Mouse (Mus musculus) forebrain, embryonic 14.5 days (tissue): ENCODE results near the gene Grm4. TPM values are rescaled to one million over a fixed set of nuclear protein-coding genes. Genes with fewer than 3 reads are reported as not detected.

Experiments
- ATAC-seq: fragments of 200-750 bp; cut with Nextera tagmentation; 2 replicates; pipeline ENCODE4 v1.8.0; 2017; ENCODE audit warnings: mild to moderate bottlenecking, moderate library complexity
- DNase-seq: peaks from one replicate; pipeline ENCODE4 v3.0.0-alpha.2; 2015; ENCODE audit warnings: low spot score
- H3K27ac ChIP-seq: fragments of 300-500 bp; sonication (generic); 2 replicates; pipeline ENCODE4 v1.5.1; 2014; ENCODE audit warnings: low read depth, mild to moderate bottlenecking, control low read depth, low read length, moderate library complexity
- H3K27me3 ChIP-seq: fragments of 300-500 bp; sonication (generic); replicated peaks from 2 replicates; pipeline ENCODE4 v1.6.1; 2014; ENCODE audit warnings: low read length, control low read depth, mixed read lengths; ENCODE audit not compliant: control insufficient read depth, insufficient read depth
- H3K36me3 ChIP-seq: fragments of 300-500 bp; sonication (generic); 2 replicates; pipeline ENCODE4 v1.6.1; 2014; ENCODE audit warnings: low read length, control low read depth; ENCODE audit not compliant: control insufficient read depth, insufficient read depth
- H3K4me1 ChIP-seq: fragments of 300-500 bp; sonication (generic); 2 replicates; pipeline ENCODE4 v1.6.1; 2014; ENCODE audit warnings: antibody characterized with exemption, low read length, control low read depth; ENCODE audit not compliant: control insufficient read depth, insufficient read depth
- H3K4me2 ChIP-seq: fragments of 300-500 bp; sonication (generic); 2 replicates; pipeline ENCODE4 v1.6.1; 2014; ENCODE audit warnings: mild to moderate bottlenecking, control low read depth, low read length
- H3K4me3 ChIP-seq: fragments of 300-500 bp; sonication (generic); 2 replicates; pipeline ENCODE4 v1.5.1; 2014; ENCODE audit warnings: low read depth, low read length, control low read depth
- H3K9ac ChIP-seq: fragments of 300-500 bp; sonication (generic); 2 replicates; pipeline ENCODE4 v1.6.1; 2014; ENCODE audit warnings: mild to moderate bottlenecking, low read length, control low read depth, moderate library complexity
- H3K9me3 ChIP-seq: fragments of 300-500 bp; sonication (generic); replicated peaks from 2 replicates; pipeline ENCODE4 v1.6.1; 2016; ENCODE audit warnings: low read length, control low read depth, mixed read lengths; ENCODE audit not compliant: control insufficient read depth
- WGBS: fragments of 180-500 bp; shearing (Covaris S2); extraction: QIAGEN DNeasy Blood & Tissue Kit; methylation state at CpG from one replicate; pipeline ENCODE4 v1.1.7; 2014; 5-methylcytosine and 5-hydroxymethylcytosine counted together
- polyA plus RNA-seq: library from polyadenylated mRNA; unstranded; fragments of >200 nt; fragmentation: Nextera tagmentation; extraction: Ambion mirVana; gene quantifications from 2 replicates; pipeline ENCODE4 v1.2.1, GENCODE M21; 2014

Grm4 gene
- polyA plus RNA-seq, 1 experiment from 2014 or later: 2.0 TPM

GRCm38 (mm10) chr17:27554062-27554960, 33.1 kb upstream of the Grm4 start:
- WGBS: 45% methylated on average over 20 of the region's 20 CpGs
- 0 out of 2 replicates have a peak overlapping the region, but pooled peaks have one; percentile 94 for H3K27ac ChIP-seq
- peak overlapping the region; percentile 51; the same call in 1 of the 2 replicates for H3K9ac ChIP-seq
- no peak for ATAC-seq
- H3K4me3 ChIP-seq: 0 out of 2 replicates have a peak overlapping the region, but pooled peaks have one; percentile 81
- peaks cover 18% of the 10 kb centered on the region for H3K4me1 ChIP-seq
- H3K36me3 ChIP-seq: no peaks in the 10 kb centered on the region
- H3K9me3 ChIP-seq: no peaks in the 10 kb centered on the region
- DNase-seq: no peak
- peak overlapping the region; percentile 90 for H3K4me2 ChIP-seq
- H3K27me3 ChIP-seq: no peaks in the 10 kb centered on the region

GRCm38 (mm10) chr17:27552215-27553201, 31.3 kb upstream of the Grm4 start:
- Histone ChIP-seq H3K36me3 (no peaks in the 10 kb centered on the region), H3K4me3 (no peak overlapping the region), H3K9me3 (no peaks in the 10 kb centered on the region), H3K27me3 (no peaks in the 10 kb centered on the region), H3K27ac (no peak overlapping the region), H3K4me1 (peaks cover 10% of the 10 kb centered on the region), H3K4me2 (no peak overlapping the region), H3K9ac (no peak overlapping the region)
- 81% methylated on average over 23 of the region's 23 CpGs for WGBS
- ATAC-seq (no peak), DNase-seq (no peak)

GRCm38 (mm10) chr17:27551393-27551940, 30.3 kb upstream of the Grm4 start:
- H3K4me3 ChIP-seq: no peak overlapping the region
- peaks cover 10% of the 10 kb centered on the region for H3K4me1 ChIP-seq
- 58% methylated on average over 10 of the region's 10 CpGs for WGBS
- H3K27me3 ChIP-seq: no peaks in the 10 kb centered on the region
- no peaks in the 10 kb centered on the region for H3K9me3 ChIP-seq
- no peaks in the 10 kb centered on the region for H3K36me3 ChIP-seq
- no peak overlapping the region for H3K9ac ChIP-seq
- no peak overlapping the region for H3K4me2 ChIP-seq
- ATAC-seq (no peak), DNase-seq (no peak)
- no peak overlapping the region for H3K27ac ChIP-seq

DNA sequence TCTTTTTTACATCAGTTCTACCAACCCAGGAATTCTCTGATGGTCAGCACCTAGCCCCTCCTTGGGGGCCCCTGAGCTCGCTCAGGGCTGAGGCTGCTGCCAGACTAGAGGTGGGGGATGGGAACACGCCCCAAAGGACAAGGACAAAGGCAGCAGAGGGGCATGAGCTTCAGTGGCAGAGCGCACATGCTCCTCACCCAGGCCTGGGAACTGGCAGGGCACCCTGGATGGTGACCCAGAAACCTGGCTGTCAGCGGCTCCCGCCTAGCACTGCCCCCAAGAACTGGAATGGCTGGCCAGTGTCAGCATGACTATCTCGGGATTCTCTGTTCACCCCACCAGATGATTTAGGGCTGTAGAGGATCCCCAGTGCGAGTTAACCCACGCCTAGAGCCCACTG, 28.0 kb upstream of the Grm4 start:
- H3K36me3 ChIP-seq: no peaks in the 10 kb centered on the region
- peak; percentile 54; the same call in 1 of the 2 replicates for ATAC-seq
- peak; percentile 20 for DNase-seq
- H3K4me1 ChIP-seq: peaks cover 7% of the 10 kb centered on the region
- WGBS: 37% methylated on average over 8 of the region's 8 CpGs
- H3K9me3 ChIP-seq: no peaks in the 10 kb centered on the region
- H3K27me3 ChIP-seq: no peaks in the 10 kb centered on the region
- H3K9ac ChIP-seq: 0 out of 2 replicates have a peak overlapping the region, but pooled peaks have one; percentile 13
- H3K27ac ChIP-seq: no peak overlapping the region
- no peak overlapping the region for H3K4me3 ChIP-seq
- H3K4me2 ChIP-seq: no peak overlapping the region

DNA sequence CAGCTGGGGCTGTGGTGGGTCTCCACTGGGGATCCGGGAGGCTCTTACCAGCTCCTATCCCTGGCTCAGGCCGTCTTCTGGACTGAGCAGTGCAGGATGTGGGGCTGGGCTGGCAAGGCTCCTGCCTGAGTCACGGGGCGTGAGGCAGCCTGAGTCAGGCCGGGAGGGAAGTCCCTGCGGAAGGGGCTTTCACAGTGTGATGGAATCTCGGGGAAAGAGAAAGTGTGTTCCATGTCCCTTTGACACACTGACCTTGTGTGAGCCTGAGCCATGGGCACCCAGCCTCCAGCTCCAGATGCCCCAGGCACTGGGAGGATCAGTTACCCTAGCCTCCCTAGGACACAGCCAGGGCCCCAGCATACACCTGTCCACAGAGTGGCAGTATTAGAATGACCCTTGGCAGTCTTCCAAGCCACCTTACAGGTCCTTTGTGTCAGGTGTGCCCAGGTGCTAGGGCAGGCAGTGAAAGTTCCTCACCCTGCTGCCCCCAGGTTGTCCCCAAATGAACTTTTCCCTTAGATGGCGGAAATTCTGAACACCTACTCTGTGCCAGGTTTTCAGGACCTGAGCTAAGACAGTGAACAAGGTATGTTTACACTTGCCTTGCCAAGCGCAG, 26.2 kb upstream of the Grm4 start:
- ATAC-seq (no peak), DNase-seq (no peak)
- no peak overlapping the region for H3K4me2 ChIP-seq
- WGBS: 80% methylated on average over 9 of the region's 9 CpGs
- no peaks in the 10 kb centered on the region for H3K9me3 ChIP-seq
- no peak overlapping the region for H3K27ac ChIP-seq
- no peaks in the 10 kb centered on the region for H3K36me3 ChIP-seq
- peaks cover 7% of the 10 kb centered on the region for H3K4me1 ChIP-seq
- no peak overlapping the region for H3K9ac ChIP-seq
- H3K4me3 ChIP-seq: no peak overlapping the region
- H3K27me3 ChIP-seq: no peaks in the 10 kb centered on the region

GRCm38 (mm10) chr17:27546574-27547085, 25.4 kb upstream of the Grm4 start:
- ATAC-seq (no peak), DNase-seq (no peak)
- no peak overlapping the region for H3K4me3 ChIP-seq
- H3K4me2 ChIP-seq: no peak overlapping the region
- 77% methylated on average over 7 of the region's 7 CpGs for WGBS
- H3K9me3 ChIP-seq: no peaks in the 10 kb centered on the region
- H3K4me1 ChIP-seq: peaks cover 7% of the 10 kb centered on the region
- H3K36me3 ChIP-seq: no peaks in the 10 kb centered on the region
- no peak overlapping the region for H3K9ac ChIP-seq
- H3K27me3 ChIP-seq: no peaks in the 10 kb centered on the region
- no peak overlapping the region for H3K27ac ChIP-seq

GRCm38 (mm10) chr17:27545991-27546390, 24.8 kb upstream of the Grm4 start:
- 55% methylated on average over 12 of the region's 12 CpGs for WGBS

DNA sequence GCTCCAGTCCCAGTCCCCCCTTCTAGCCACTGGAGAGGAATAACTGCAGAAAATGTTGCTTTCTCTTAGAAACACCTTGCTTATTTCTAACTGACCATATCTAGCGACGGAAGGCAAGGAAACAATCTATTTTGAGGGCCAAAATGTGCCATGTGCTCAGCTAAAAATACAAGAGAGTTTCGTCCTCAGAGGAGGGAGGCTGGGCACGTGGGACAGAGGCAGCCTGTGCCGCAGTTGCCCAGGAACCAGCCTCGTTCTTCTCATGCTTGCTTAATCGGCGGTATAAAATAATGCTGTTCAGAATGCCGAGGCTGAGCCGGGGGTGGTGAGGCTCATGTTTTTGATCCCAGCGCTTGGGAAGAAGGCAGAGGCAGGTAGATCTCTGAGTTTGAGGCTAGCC, 23.3 kb upstream of the Grm4 start:
- WGBS: 79% methylated on average over 11 of the region's 11 CpGs

More at GRCm38 (mm10) chr17:27545991-27546390, 24.8 kb upstream of the Grm4 start:
- Histone ChIP-seq H3K27me3 (no peaks in the 10 kb centered on the region), H3K4me1 (peaks cover 7% of the 10 kb centered on the region), H3K4me3 (no peak overlapping the region), H3K9me3 (no peaks in the 10 kb centered on the region), H3K27ac (no peak overlapping the region), H3K4me2 (no peak overlapping the region), H3K36me3 (no peaks in the 10 kb centered on the region), H3K9ac (no peak overlapping the region)
- DNase-seq (no peak), ATAC-seq (no peak)

More for the DNA sequence above, 23.3 kb upstream of the Grm4 start:
- H3K4me2 ChIP-seq: no peak overlapping the region
- no peak overlapping the region for H3K9ac ChIP-seq
- no peak overlapping the region for H3K4me3 ChIP-seq
- peaks cover 7% of the 10 kb centered on the region for H3K4me1 ChIP-seq
- no peaks in the 10 kb centered on the region for H3K27me3 ChIP-seq
- H3K36me3 ChIP-seq: no peaks in the 10 kb centered on the region
- no peak for ATAC-seq
- no peak overlapping the region for H3K27ac ChIP-seq
- H3K9me3 ChIP-seq: no peaks in the 10 kb centered on the region
- no peak for DNase-seq
